20 mouse cellular contexts compared by ENCODE assay signal in the genomic region with DNA sequence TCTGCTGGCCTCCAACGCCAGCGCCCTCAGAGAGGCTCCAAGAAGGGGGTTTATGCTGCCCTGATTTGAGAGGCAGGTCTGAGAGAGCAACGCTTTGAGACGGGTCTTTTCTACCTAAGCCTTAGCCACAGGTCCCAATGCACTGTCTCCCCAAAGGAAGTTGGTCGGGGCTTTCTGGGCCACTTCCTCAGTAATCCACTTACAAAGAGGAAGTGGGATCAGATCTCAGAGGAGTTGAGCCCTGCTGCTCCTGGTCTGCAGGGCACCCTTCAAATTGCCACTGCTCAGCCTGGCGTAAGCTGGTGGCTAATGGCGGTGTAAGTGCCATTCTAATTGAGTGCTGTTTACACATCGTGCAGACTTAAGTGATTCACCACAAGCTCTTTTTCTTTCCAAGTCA. TPM values are rescaled to one million over a fixed set of nuclear protein-coding genes. Genes with fewer than 3 reads are reported as not detected.
DNase-seq lines count a peak whose midpoint lies in the region; ATAC-seq and TF ChIP-seq lines count a peak whose summit lies in the region.
"Had no signal": no experiment of that assay in that cellular context is flagged by ENCODE, and none has a peak within 500 bp of the region (broad histone marks: within the 10 kb centered on the region; RNA-seq: fewer than 3 reads in every experiment).

No protein-coding gene starts in this region.

- H3K4me1 ChIP-seq in forebrain, postnatal 0 days (ENCODE audit: insufficient read depth), result peaks cover 7% of the 10 kb centered on the region; the same call in 1 of the 2 replicates
- H3K4me1 ChIP-seq in forebrain, embryonic 13.5 days, result peaks cover 33% of the 10 kb centered on the region

- H3K4me3 ChIP-seq in forebrain, postnatal 0 days (ENCODE audit: low read depth, low read length), result no peak overlapping the region
- no peak overlapping the region for H3K4me3 ChIP-seq in forebrain, embryonic 13.5 days
- H3K4me3 ChIP-seq: hindbrain, embryonic 12.5 days had no signal

- H3K27me3 ChIP-seq in forebrain, postnatal 0 days (ENCODE audit: insufficient read depth, low read length), result no peaks in the 10 kb centered on the region
- H3K27me3 ChIP-seq in forebrain, embryonic 13.5 days, result peaks cover 16% of the 10 kb centered on the region; the same call in 1 of the 2 replicates
- H3K27me3 ChIP-seq: hindbrain, embryonic 12.5 days had no signal

- DNase-seq in forebrain, postnatal 0 days, result no peak
- DNase-seq in A20 (ENCODE audit: low read depth, low spot score), result peak; percentile 5
- no peak for DNase-seq in adrenal gland, postnatal 14 days
- DNase-seq in kidney, adult 8-10 months, result no peak
- DNase-seq in right cerebral cortex, postnatal 10 days (ENCODE audit: low spot score in 2 of 2), result no peak
- DNase-seq: adrenal gland, postnatal 36 days; cerebellum, adult 18-20 months; cerebellum, postnatal 14 days; heart, adult 11 months; kidney, adult 18-20 months; liver, postnatal 0 days; right cerebral cortex, adult 18-20 months had no signal

- 0 out of 2 replicates have a peak, but pooled peaks have one; percentile 21 for ATAC-seq in forebrain, postnatal 0 days
- ATAC-seq in forebrain, embryonic 13.5 days, result no peak
- ATAC-seq in hematopoietic stem cell, adult 5-6 weeks (replicated peaks in 1 of 2; ENCODE audit: insufficient read depth in 1 of 2, low FRiP score in 2 of 2, low TSS enrichment in 1 of 2, low read depth in 1 of 2, poor library complexity in 2 of 2, severe bottlenecking in 2 of 2), result peak; percentile 43 to 44; a peak in 2 of 4 replicates
- peak; percentile 78 for ATAC-seq in megakaryocyte progenitor cell, adult 5-6 weeks (replicated peaks; ENCODE audit: poor library complexity)
- ATAC-seq: forebrain, embryonic 14.5 days; liver, postnatal 0 days had no signal

- H3K9me3 ChIP-seq in forebrain, postnatal 0 days (ENCODE audit: low read length), result no peaks in the 10 kb centered on the region
- no peaks in the 10 kb centered on the region for H3K9me3 ChIP-seq in forebrain, embryonic 13.5 days (replicated peaks)
- H3K9me3 ChIP-seq: hindbrain, embryonic 12.5 days had no signal

- H3K36me3 ChIP-seq in forebrain, postnatal 0 days (ENCODE audit: insufficient read depth), result no peaks in the 10 kb centered on the region
- no peaks in the 10 kb centered on the region for H3K36me3 ChIP-seq in forebrain, embryonic 13.5 days (ENCODE audit: poor library complexity, severe bottlenecking)
- H3K36me3 ChIP-seq: hindbrain, embryonic 12.5 days had no signal

- no peak overlapping the region for H3K27ac ChIP-seq in forebrain, postnatal 0 days (ENCODE audit: low read depth, low read length)
- no peak overlapping the region for H3K27ac ChIP-seq in forebrain, embryonic 13.5 days
- H3K27ac ChIP-seq: hindbrain, embryonic 12.5 days; kidney, postnatal 0 days had no signal

- TF ChIP-seq CTCF in forebrain, postnatal 0 days (IDR thresholded peaks at IDR 0.05; ENCODE audit: low read depth), result no peak

- no peak overlapping the region for H3K9ac ChIP-seq in forebrain, postnatal 0 days
- no peak overlapping the region for H3K9ac ChIP-seq in forebrain, embryonic 13.5 days
- H3K9ac ChIP-seq: hindbrain, embryonic 12.5 days; liver, postnatal 0 days had no signal

- H3K4me2 ChIP-seq in forebrain, postnatal 0 days (ENCODE audit: low read depth), result no peak overlapping the region
- H3K4me2 ChIP-seq in forebrain, embryonic 13.5 days, result no peak overlapping the region
- H3K4me2 ChIP-seq: heart, embryonic 11.5 days; hindbrain, embryonic 12.5 days; midbrain, embryonic 11.5 days had no signal

- 51% methylated on average over 8 of the region's 8 CpGs for WGBS in forebrain, postnatal 0 days
- 44% methylated on average over 8 of the region's 8 CpGs for WGBS in forebrain, embryonic 13.5 days

RNA-seq across cellular contexts. Expression of a gene that starts 45.7 kb away (rescaled TPM):
- total RNA-seq in forebrain, postnatal 0 days (2014; rRNA removed), result 121 and 125 TPM in 2 replicates
- 112 and 142 TPM in 2 replicates for polyA plus RNA-seq in forebrain, postnatal 0 days (2015; fragmentation: Nextera tagmentation; extraction: Ambion mirVana)
- polyA plus RNA-seq in forebrain, embryonic 13.5 days (2015; fragmentation: Nextera tagmentation; extraction: Ambion mirVana), result 106 and 141 TPM in 2 replicates
- total RNA-seq in hematopoietic stem cell, adult 5-6 weeks (2017), result not detected in 2 replicates
- not detected in 2 replicates for total RNA-seq in megakaryocyte progenitor cell, adult 5-6 weeks (2015)
- total RNA-seq in megakaryocyte progenitor cell, adult 5-6 weeks (2017), result not detected in 2 replicates
- total RNA-seq in adrenal gland, postnatal 14 days (2021), result 3.4 and 4.0 TPM in 2 replicates

Comparison
In these comparisons a context has a peak if more than half of its experiments do, and no peak if none do; other contexts are left out.
1. RNA of a gene that starts 45.7 kb away (total RNA-seq): 121 to 125 TPM in forebrain, postnatal 0 days; 3.4 to 4.0 TPM in adrenal gland, postnatal 14 days, not detected in hematopoietic stem cell, adult 5-6 weeks and not detected in megakaryocyte progenitor cell, adult 5-6 weeks; every median in the first group is over 10 times any median in the second.